Mouse (Mus musculus): ENCODE results near the gene Ilkap.
A peak's percentile ranks its signal among the peaks of the same experiment; 100 is the strongest.

Ilkap gene

DNA sequence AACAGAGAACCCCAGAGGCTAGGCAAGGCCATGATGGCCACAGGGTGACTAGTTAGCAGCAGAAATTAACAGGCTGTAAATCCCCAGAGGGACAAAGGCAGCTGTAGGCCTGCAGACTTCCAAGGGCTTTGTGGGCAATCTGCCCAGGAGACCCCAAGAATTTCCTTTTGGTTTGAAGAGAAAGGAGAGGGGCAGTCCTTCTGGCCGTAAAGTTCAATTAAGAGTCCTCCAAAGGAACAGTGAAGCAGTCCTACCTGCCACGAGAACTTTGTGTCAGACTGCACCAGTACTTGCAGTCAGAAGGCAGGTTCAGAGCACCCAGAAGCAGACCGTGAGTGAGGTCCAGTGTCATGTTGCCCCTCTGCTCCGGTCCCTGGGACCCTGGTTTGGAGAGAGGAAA lies 16.3 kb upstream of the Ilkap start:
- DNase-seq (ENCODE audit: low read depth, low spot score) = no peak

DNA sequence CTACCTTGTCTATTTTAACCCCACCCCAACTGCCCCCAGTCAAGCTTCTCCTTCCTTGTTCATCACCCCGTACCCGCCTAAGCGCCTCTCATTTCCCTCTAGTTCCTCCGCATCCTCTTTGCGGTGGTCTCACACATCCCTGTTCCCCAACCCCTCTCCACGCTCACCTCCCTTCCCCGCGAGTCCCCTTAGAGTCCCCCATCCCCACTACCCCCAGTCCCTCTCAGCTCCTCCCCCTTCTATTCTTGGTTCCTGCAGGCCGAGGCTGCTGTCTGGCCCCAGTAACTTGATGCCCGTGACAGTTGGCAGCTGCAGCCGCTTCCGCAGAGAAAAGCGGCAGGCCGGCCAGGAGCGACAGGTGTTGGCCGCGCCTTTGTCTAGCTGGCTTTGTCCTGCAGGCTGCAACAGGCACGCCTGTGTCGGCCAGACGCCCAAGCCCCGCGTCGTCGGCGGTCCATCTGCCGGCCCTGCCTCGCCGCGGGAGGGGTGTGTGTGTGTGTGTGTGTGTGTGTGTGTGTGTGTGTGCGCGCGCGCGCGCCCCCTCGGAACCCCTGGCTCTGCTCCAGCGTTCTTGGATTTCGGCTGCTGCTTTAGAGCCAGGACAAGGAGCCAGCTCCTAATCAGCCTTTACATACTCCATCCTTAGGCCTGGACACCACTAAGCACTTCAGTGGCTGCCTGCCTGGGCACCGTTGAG lies 15.4 kb upstream of the Ilkap start, which contains the start of gene Hes6:
TSS of gene Hes6 (minus strand) at position 141 of the 697 bp plus-strand sequence.
- DNase-seq (ENCODE audit: low read depth, low spot score) = peak; percentile 73

- no peak for DNase-seq (ENCODE audit: low read depth, low spot score)
Observed at GRCm38 (mm10) chr1:91413536-91413897, 14.9 kb upstream of the Ilkap start.

GRCm38 (mm10) chr1:91413030-91413506 lies 14.5 kb upstream of the Ilkap start:
- DNase-seq (ENCODE audit: low read depth, low spot score) = peak; percentile 94

DNA sequence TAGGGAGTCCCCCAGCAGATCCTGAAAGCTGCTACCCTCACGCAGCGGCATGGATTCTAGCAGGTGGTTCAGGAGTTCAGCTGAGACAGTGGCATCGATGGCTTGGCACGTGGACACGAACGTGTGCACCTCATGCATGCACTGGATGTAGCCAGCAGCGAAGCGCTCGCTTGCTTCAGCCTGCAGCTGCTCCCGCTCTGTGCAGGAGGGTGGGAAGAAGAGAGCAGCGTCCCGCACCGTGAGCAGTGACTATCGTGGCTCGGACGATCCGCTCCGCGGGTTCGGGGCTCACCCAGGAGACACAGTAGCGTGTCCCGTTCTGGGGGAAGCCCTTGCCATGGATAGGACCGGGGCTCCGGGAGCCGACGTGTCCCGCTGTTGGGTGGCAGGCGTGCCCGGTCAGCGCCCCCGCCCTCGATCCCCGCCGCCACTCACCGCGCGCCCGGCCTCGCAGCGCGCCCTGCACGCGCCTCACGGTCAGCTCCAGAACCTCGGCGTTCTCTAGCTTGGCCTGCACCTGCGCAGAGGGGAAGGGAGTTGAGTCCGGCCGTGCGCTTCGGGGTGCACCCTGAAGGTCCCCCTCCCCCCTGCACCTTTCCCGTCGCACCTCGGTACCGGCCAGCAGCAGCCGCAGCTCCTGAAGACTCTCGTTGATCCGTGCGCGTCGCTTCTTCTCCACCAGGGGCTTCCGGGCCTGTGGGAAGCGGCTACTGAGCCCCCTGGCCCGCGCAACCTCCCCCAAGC lies 13.8 kb upstream of the Ilkap start:
- DNase-seq (ENCODE audit: low read depth, low spot score) = no peak

DNA sequence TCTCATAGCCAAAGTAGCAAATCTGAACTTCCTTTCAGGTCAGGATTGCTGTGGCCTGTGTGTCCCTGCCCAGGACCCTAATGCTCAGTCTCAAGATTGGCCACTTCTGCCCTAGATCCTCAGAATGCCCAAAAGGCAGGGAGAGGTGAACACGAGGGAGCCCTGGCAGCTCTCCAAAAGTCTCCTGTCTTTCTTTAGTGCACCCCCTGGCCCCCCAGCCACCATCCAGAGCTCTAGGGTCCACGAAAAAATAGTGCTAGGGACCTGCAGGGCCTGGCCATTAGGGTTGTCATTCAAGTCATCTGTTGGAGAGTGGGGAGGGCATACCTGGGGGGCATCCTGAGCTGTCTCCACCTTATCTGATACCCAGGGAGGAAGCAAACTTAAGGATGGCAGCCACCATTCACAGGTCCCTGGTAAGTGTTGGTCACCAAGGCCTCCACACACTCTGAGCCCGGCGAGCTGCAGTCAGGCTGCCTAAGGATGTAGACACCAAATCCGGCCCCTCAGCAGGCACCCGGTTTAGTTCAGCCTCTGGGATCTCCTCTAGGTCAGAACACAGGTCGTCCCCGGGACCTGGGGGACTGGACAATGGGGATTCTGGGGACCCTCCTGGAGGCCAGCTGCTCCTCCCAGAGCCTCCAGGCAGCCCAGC lies 13.1 kb upstream of the Ilkap start:
- no peak for DNase-seq (ENCODE audit: low read depth, low spot score)

- no peak for DNase-seq (ENCODE audit: low read depth, low spot score)
Observed at GRCm38 (mm10) chr1:91407819-91408218, 9.2 kb upstream of the Ilkap start.

GRCm38 (mm10) chr1:91405406-91406169 lies 7.0 kb upstream of the Ilkap start:
- DNase-seq (ENCODE audit: low read depth, low spot score) = no peak

- DNase-seq (ENCODE audit: low read depth, low spot score) = no peak
Observed at GRCm38 (mm10) chr1:91404976-91405375, 6.4 kb upstream of the Ilkap start.

GRCm38 (mm10) chr1:91397927-91398259 lies 722 bp downstream of the Ilkap start:
- DNase-seq (ENCODE audit: low read depth, low spot score) = no peak

DNA sequence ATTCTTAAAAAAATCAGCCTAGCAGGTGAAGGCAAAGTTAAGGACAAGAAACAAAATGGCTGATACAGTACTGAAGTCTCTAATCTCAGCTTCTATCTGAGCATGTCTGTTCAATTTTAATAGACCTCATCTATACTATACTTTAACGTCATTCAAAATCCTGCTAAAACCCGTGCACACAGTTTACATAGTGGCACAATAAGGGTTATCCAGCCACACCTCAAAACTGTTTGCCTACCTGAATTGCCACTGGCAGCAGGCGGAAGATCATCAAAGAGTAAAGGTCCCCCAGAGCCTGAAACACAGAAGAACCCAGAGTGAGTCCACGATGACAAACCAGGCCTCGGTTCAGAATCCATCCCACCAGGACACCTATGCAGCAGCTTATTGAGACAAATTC lies 8.2 kb downstream of the Ilkap start:
- DNase-seq (ENCODE audit: low read depth, low spot score) = no peak

GRCm38 (mm10) chr1:91381091-91381471 lies 17.5 kb downstream of the Ilkap start:
- no peak for DNase-seq (ENCODE audit: low read depth, low spot score)

- peak; percentile 72 for DNase-seq (ENCODE audit: low read depth, low spot score)
Observed at GRCm38 (mm10) chr1:91380453-91381090, 18.0 kb downstream of the Ilkap start.

- no peak for DNase-seq (ENCODE audit: low read depth, low spot score)
Observed at GRCm38 (mm10) chr1:91373414-91373835, 25.2 kb downstream of the Ilkap start.

DNA sequence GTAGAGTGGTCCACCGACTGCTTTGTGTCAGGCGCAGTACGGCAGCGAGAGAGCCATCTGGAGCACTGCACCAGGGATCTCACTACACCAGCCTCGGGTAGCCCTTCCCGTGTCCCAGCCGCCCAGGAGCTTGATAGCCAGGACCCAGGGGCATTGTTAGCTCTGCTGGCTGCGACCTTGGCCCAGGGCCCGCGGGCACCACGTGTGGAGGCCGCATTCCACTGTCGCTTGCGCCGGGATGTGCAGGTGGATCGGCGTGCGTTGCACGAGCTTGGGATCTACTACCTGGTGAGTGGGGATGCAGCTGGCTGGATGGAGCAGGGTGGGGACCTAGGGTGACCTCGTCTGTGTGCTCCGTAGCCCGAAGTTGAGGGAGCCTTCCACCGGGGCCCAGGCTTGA lies 28.6 kb downstream of the Ilkap start:
- no peak for DNase-seq (ENCODE audit: low read depth, low spot score)

DNA sequence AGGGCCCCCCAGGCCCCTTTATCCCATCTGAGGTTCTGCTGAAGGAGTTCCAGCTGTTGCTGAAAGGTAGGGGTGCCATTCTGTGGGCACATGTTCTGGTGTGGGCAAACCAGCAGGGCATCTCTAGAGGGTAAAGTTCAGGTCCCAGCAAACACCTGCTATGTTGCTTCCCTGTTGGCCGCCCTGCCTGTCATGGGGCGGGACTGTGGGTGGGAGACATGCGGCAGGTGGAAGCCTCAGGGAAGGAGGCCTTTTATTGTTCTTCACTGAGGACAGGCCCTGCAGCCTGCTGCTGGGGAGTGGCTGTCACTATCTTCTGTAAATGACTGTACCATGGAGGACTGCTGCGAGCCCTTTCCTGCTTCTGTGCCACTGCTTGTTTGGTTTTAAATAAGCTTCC lies 29.2 kb downstream of the Ilkap start:
- DNase-seq (ENCODE audit: low read depth, low spot score) = no peak

- DNase-seq (ENCODE audit: low read depth, low spot score) = no peak
Observed at GRCm38 (mm10) chr1:91367295-91367694, 31.3 kb downstream of the Ilkap start.

- peak; percentile 58 for DNase-seq (ENCODE audit: low read depth, low spot score)
Observed at GRCm38 (mm10) chr1:91366215-91367108, 32.2 kb downstream of the Ilkap start, which contains the start of gene Erfe. Gene Erfe, plus strand, starts transcription at chr1:91366430.

DNA sequence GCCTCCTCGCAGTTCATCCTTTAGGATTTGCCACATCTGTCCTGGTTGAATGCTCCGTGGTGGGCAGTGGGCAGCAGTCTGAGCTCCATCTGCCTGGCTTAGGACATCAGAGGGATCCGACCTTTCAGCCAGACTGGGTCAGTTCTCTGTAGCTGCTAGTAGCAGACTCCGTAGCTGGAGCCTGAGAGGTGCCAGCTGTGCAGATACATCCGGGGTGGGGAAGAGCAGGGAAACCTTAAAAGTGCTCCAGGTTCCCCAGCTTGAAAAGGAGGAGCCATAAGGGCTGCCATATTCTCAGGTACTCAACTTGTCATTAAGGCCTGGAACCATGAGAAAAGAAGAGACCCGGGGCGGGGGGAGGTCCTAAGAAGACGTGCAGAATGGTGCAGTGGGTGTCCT lies 32.8 kb downstream of the Ilkap start:
- DNase-seq (ENCODE audit: low read depth, low spot score) = no peak

All from embryo, embryonic 11.5 days (tissue).